Mouse (Mus musculus) forebrain, embryonic 13.5 days (tissue): ENCODE measurements around the gene Map3k14. TPM values are rescaled to one million over a fixed set of nuclear protein-coding genes. Genes with fewer than 3 reads are reported as not detected.

ENCODE experiments used
- ATAC-seq: fragments of 200-750 bp; cut with Nextera tagmentation; 2 replicates; pipeline ENCODE4 v1.8.0; 2017
- H3K27ac ChIP-seq: fragments of 300-500 bp; sonication (generic); 2 replicates; pipeline ENCODE4 v1.5.1; 2015; ENCODE audit warnings: inconsistent platforms, mild to moderate bottlenecking, moderate library complexity
- H3K27me3 ChIP-seq: fragments of 300-500 bp; sonication (generic); 2 replicates; pipeline ENCODE4 v1.6.1; 2015; ENCODE audit warnings: mild to moderate bottlenecking, inconsistent platforms
- H3K36me3 ChIP-seq: fragments of 300-500 bp; sonication (generic); 2 replicates; pipeline ENCODE4 v1.6.1; 2015; ENCODE audit warnings: mild to moderate bottlenecking, inconsistent platforms; ENCODE audit not compliant: poor library complexity, severe bottlenecking
- H3K4me1 ChIP-seq: fragments of 300-500 bp; sonication (generic); 2 replicates; pipeline ENCODE4 v1.6.1; 2015; ENCODE audit warnings: inconsistent platforms
- H3K4me2 ChIP-seq: fragments of 300-500 bp; sonication (generic); 2 replicates; pipeline ENCODE4 v1.6.1; 2015; ENCODE audit warnings: inconsistent platforms, mild to moderate bottlenecking, moderate library complexity
- H3K4me3 ChIP-seq: fragments of 300-500 bp; sonication (generic); 2 replicates; pipeline ENCODE4 v1.5.1; 2015; ENCODE audit warnings: mild to moderate bottlenecking, inconsistent platforms
- H3K9ac ChIP-seq: fragments of 300-500 bp; sonication (generic); 2 replicates; pipeline ENCODE4 v1.6.1; 2015; ENCODE audit warnings: mild to moderate bottlenecking, inconsistent platforms
- H3K9me3 ChIP-seq: fragments of 300-500 bp; sonication (generic); replicated peaks from 2 replicates; pipeline ENCODE4 v1.6.1; 2016; ENCODE audit warnings: inconsistent platforms
- WGBS: fragments of 180-500 bp; shearing (Covaris S2); methylation state at CpG from one replicate; pipeline ENCODE4 v1.1.7; 2015; 5-methylcytosine and 5-hydroxymethylcytosine counted together
- polyA plus RNA-seq: library from polyadenylated mRNA; unstranded; fragments of >200 nt; fragmentation: Nextera tagmentation; extraction: Ambion mirVana; gene quantifications from 2 replicates; pipeline ENCODE4 v1.2.1, GENCODE M21; 2015

Gene Map3k14
- polyA plus RNA-seq, 1 experiment from 2014 or later, result 2.8 TPM

- Histone ChIP-seq H3K9ac (no peak overlapping the region), H3K4me1 (peaks cover 32% of the 10 kb centered on the region), H3K4me3 (peak overlapping the region; percentile 48), H3K36me3 (no peaks in the 10 kb centered on the region), H3K9me3 (no peaks in the 10 kb centered on the region), H3K27ac (no peak overlapping the region), H3K4me2 (peak overlapping the region; percentile 91), H3K27me3 (peaks cover 77% of the 10 kb centered on the region)
- WGBS, result 6% methylated on average over 16 of the region's 16 CpGs
- ATAC-seq, result no peak
These were observed 68.9 kb downstream of the Map3k14 start for GRCm38 (mm10) chr11:103198339-103198738.

- ATAC-seq, result no peak
- Histone ChIP-seq H3K4me2 (no peak overlapping the region), H3K4me1 (peaks cover 42% of the 10 kb centered on the region), H3K9ac (no peak overlapping the region), H3K27ac (no peak overlapping the region), H3K36me3 (no peaks in the 10 kb centered on the region), H3K27me3 (peaks cover 87% of the 10 kb centered on the region), H3K9me3 (no peaks in the 10 kb centered on the region), H3K4me3 (no peak overlapping the region)
- 86% methylated on average over 4 of the region's 4 CpGs for WGBS
These were observed 69.9 kb downstream of the Map3k14 start for GRCm38 (mm10) chr11:103197340-103197739.

GRCm38 (mm10) chr11:103195656-103196055 lies 71.6 kb downstream of the Map3k14 start:
- Histone ChIP-seq H3K4me1 (peaks cover 31% of the 10 kb centered on the region), H3K9me3 (no peaks in the 10 kb centered on the region), H3K4me2 (no peak overlapping the region), H3K4me3 (no peak overlapping the region), H3K9ac (no peak overlapping the region), H3K27ac (no peak overlapping the region), H3K36me3 (no peaks in the 10 kb centered on the region), H3K27me3 (peaks cover 100% of the 10 kb centered on the region)
- 85% methylated on average over 5 of the region's 5 CpGs for WGBS
- no peak for ATAC-seq

- 90% methylated on average over 18 of the region's 18 CpGs for WGBS
- H3K36me3 ChIP-seq, result no peaks in the 10 kb centered on the region
- H3K4me3 ChIP-seq, result no peak overlapping the region
- no peak overlapping the region for H3K4me2 ChIP-seq
- ATAC-seq, result no peak
- no peaks in the 10 kb centered on the region for H3K9me3 ChIP-seq
- H3K27me3 ChIP-seq, result peaks cover 100% of the 10 kb centered on the region
- H3K9ac ChIP-seq, result no peak overlapping the region
- H3K4me1 ChIP-seq, result peaks cover 31% of the 10 kb centered on the region
- no peak overlapping the region for H3K27ac ChIP-seq
These were observed 72.0 kb downstream of the Map3k14 start for GRCm38 (mm10) chr11:103195236-103195635.

- no peak overlapping the region for H3K4me2 ChIP-seq
- no peak overlapping the region for H3K27ac ChIP-seq
- H3K27me3 ChIP-seq, result peaks cover 97% of the 10 kb centered on the region
- ATAC-seq, result no peak
- no peak overlapping the region for H3K9ac ChIP-seq
- peaks cover 19% of the 10 kb centered on the region for H3K4me1 ChIP-seq
- H3K4me3 ChIP-seq, result no peak overlapping the region
- no peaks in the 10 kb centered on the region for H3K9me3 ChIP-seq
- WGBS, result 29% methylated on average over 9 of the region's 9 CpGs
- H3K36me3 ChIP-seq, result no peaks in the 10 kb centered on the region
These were observed 73.5 kb downstream of the Map3k14 start for GRCm38 (mm10) chr11:103193825-103194168.

GRCm38 (mm10) chr11:103192956-103193824 lies 74.1 kb downstream of the Map3k14 start:
- peak; percentile 53; the same call in 1 of the 2 replicates for ATAC-seq
- H3K27ac ChIP-seq, result no peak overlapping the region
- WGBS, result 2% methylated on average over 42 of the region's 44 CpGs
- peak overlapping the region; percentile 57 for H3K9ac ChIP-seq
- peaks cover 90% of the 10 kb centered on the region for H3K27me3 ChIP-seq
- H3K4me3 ChIP-seq, result peak overlapping the region; percentile 33
- no peaks in the 10 kb centered on the region for H3K36me3 ChIP-seq
- H3K4me1 ChIP-seq, result peaks cover 13% of the 10 kb centered on the region
- H3K9me3 ChIP-seq, result no peaks in the 10 kb centered on the region
- H3K4me2 ChIP-seq, result peak overlapping the region; percentile 60

GRCm38 (mm10) chr11:103192230-103192955 lies 74.9 kb downstream of the Map3k14 start:
- H3K27me3 ChIP-seq, result peaks cover 83% of the 10 kb centered on the region
- ATAC-seq, result no peak
- H3K4me3 ChIP-seq, result peak overlapping the region; percentile 33
- H3K4me2 ChIP-seq, result peak overlapping the region; percentile 60
- no peak overlapping the region for H3K27ac ChIP-seq
- 14% methylated on average over 28 of the region's 28 CpGs for whole genome bisulfite sequencing
- H3K4me1 ChIP-seq, result peaks cover 13% of the 10 kb centered on the region
- no peaks in the 10 kb centered on the region for H3K9me3 ChIP-seq
- H3K9ac ChIP-seq, result peak overlapping the region; percentile 57
- H3K36me3 ChIP-seq, result no peaks in the 10 kb centered on the region

GRCm38 (mm10) chr11:103184891-103185290 lies 82.4 kb downstream of the Map3k14 start:
- no peaks in the 10 kb centered on the region for H3K36me3 ChIP-seq
- H3K4me1 ChIP-seq, result no peaks in the 10 kb centered on the region
- no peaks in the 10 kb centered on the region for H3K9me3 ChIP-seq
- H3K27me3 ChIP-seq, result peaks cover 15% of the 10 kb centered on the region
- WGBS, result 39% methylated on average over 2 of the region's 2 CpGs
- no peak overlapping the region for H3K4me3 ChIP-seq
- no peak overlapping the region for H3K9ac ChIP-seq
- no peak overlapping the region for H3K4me2 ChIP-seq
- ATAC-seq, result no peak
- H3K27ac ChIP-seq, result no peak overlapping the region

- H3K9me3 ChIP-seq, result no peaks in the 10 kb centered on the region
- no peak for ATAC-seq
- no peak overlapping the region for H3K27ac ChIP-seq
- no peaks in the 10 kb centered on the region for H3K36me3 ChIP-seq
- H3K4me1 ChIP-seq, result no peaks in the 10 kb centered on the region
- H3K9ac ChIP-seq, result no peak overlapping the region
- 70% methylated on average over 3 of the region's 3 CpGs for WGBS
- peaks cover 10% of the 10 kb centered on the region for H3K27me3 ChIP-seq
- no peak overlapping the region for H3K4me2 ChIP-seq
- no peak overlapping the region for H3K4me3 ChIP-seq
These were observed 85.4 kb downstream of the Map3k14 start for GRCm38 (mm10) chr11:103181911-103182310.

GRCm38 (mm10) chr11:103181349-103181748 lies 85.9 kb downstream of the Map3k14 start:
- Histone ChIP-seq H3K27me3 (peaks cover 9% of the 10 kb centered on the region), H3K4me2 (no peak overlapping the region), H3K27ac (no peak overlapping the region), H3K9ac (no peak overlapping the region), H3K4me3 (no peak overlapping the region), H3K4me1 (no peaks in the 10 kb centered on the region), H3K9me3 (no peaks in the 10 kb centered on the region), H3K36me3 (no peaks in the 10 kb centered on the region)
- WGBS, result 86% methylated on average over 9 of the region's 9 CpGs
- no peak for ATAC-seq

- H3K27ac ChIP-seq, result no peak overlapping the region
- no peak overlapping the region for H3K9ac ChIP-seq
- peaks cover 6% of the 10 kb centered on the region for H3K27me3 ChIP-seq
- H3K36me3 ChIP-seq, result no peaks in the 10 kb centered on the region
- no peak for ATAC-seq
- no peak overlapping the region for H3K4me3 ChIP-seq
- no peaks in the 10 kb centered on the region for H3K9me3 ChIP-seq
- H3K4me2 ChIP-seq, result no peak overlapping the region
- no peaks in the 10 kb centered on the region for H3K4me1 ChIP-seq
- 71% methylated on average over 1 of the region's 1 CpGs for WGBS
These were observed 86.8 kb downstream of the Map3k14 start for GRCm38 (mm10) chr11:103180426-103180825.

- no peaks in the 10 kb centered on the region for H3K9me3 ChIP-seq
- WGBS, result 88% methylated on average over 8 of the region's 8 CpGs
- H3K27me3 ChIP-seq, result peaks cover 9% of the 10 kb centered on the region
- H3K27ac ChIP-seq, result no peak overlapping the region
- H3K36me3 ChIP-seq, result no peaks in the 10 kb centered on the region
- H3K4me3 ChIP-seq, result no peak overlapping the region
- H3K4me1 ChIP-seq, result no peaks in the 10 kb centered on the region
- ATAC-seq, result no peak
- H3K9ac ChIP-seq, result no peak overlapping the region
- H3K4me2 ChIP-seq, result no peak overlapping the region
These were observed 88.5 kb downstream of the Map3k14 start for GRCm38 (mm10) chr11:103178748-103179147.
